8 mouse cellular contexts compared by ENCODE assay signal in genomic region chr13:51314541-51314977, GRCm38 (mm10).
DNase-seq lines count a peak whose midpoint lies in the region.

No protein-coding gene starts in this region.

- 0 out of 2 replicates have a peak, but pooled peaks cover 3% of the 10 kb centered on the region for H3K9me3 ChIP-seq in embryonic facial prominence, embryonic 10.5 days

- peak overlapping the region; percentile 86 for H3K27ac ChIP-seq in embryonic facial prominence, embryonic 10.5 days (replicated peaks)

- H3K4me1 ChIP-seq in embryonic facial prominence, embryonic 10.5 days = peaks cover 59% of the 10 kb centered on the region

- peak overlapping the region; percentile 16 for H3K4me3 ChIP-seq in embryonic facial prominence, embryonic 10.5 days

- H3K36me3 ChIP-seq in embryonic facial prominence, embryonic 10.5 days (replicated peaks) = no peaks in the 10 kb centered on the region

- no peaks in the 10 kb centered on the region for H3K27me3 ChIP-seq in embryonic facial prominence, embryonic 10.5 days (replicated peaks; ENCODE audit: low read depth, poor library complexity, severe bottlenecking)

- DNase-seq in frontal cortex, postnatal 36 days (ENCODE audit: low spot score in 2 of 2) = peak; percentile 3 to 13
- no peak for DNase-seq in frontal cortex, postnatal 25 days (ENCODE audit: low spot score in 2 of 2)
- peak; percentile 94 for DNase-seq in embryonic facial prominence, embryonic 10.5 days (ENCODE audit: low spot score)
- peak; percentile 70 for DNase-seq in heart, adult 8-10 months (ENCODE audit: low spot score)
- peak; percentile 10 to 39 for DNase-seq in kidney, adult 8-10 months
- peak; percentile 93 for DNase-seq in mesoderm, embryonic 11.5 days (ENCODE audit: low read depth, low spot score)
- DNase-seq in natural killer cell, adult 2 months (ENCODE audit: low spot score in 2 of 2) = no peak
- DNase-seq in spleen, postnatal 10 days (ENCODE audit: low spot score in 2 of 2) = no peak

- WGBS in embryonic facial prominence, embryonic 10.5 days = 3% methylated on average over 5 of the region's 5 CpGs

Comparison
In these comparisons a context has a peak if more than half of its experiments do, and no peak if none do; other contexts are left out.
1. DNase-seq: peak in frontal cortex, postnatal 36 days (2 of 2), embryonic facial prominence, embryonic 10.5 days (single experiment), heart, adult 8-10 months (single experiment), kidney, adult 8-10 months (2 of 2) and mesoderm, embryonic 11.5 days (single experiment); none in frontal cortex, postnatal 25 days (0 of 2), natural killer cell, adult 2 months (0 of 2) and spleen, postnatal 10 days (0 of 2).